Mouse (Mus musculus): ENCODE data around the gene Zfp36l1. TPM values are rescaled to one million over a fixed set of nuclear protein-coding genes. Genes with fewer than 3 reads are reported as not detected.

Gene Zfp36l1
- polyA plus RNA-seq, 1 experiment: 251 TPM

GRCm38 (mm10) chr12:80103089-80103488 lies 9.7 kb downstream of the Zfp36l1 start:
- Histone ChIP-seq H3K36me3 (ENCODE audit: control insufficient read depth, insufficient read depth, low read length) (peaks cover 7% of the 10 kb centered on the region), H3K4me1 (ENCODE audit: control insufficient read depth, insufficient read depth, insufficient read length) (peaks cover 2% of the 10 kb centered on the region; the same call in 1 of the 2 replicates), H3K4me3 (ENCODE audit: extremely low read depth, insufficient read depth, insufficient read length) (no peak overlapping the region), H3K27me3 (ENCODE audit: control insufficient read depth, insufficient read depth, low read length) (no peaks in the 10 kb centered on the region), H3K27ac (ENCODE audit: insufficient read depth, low read length) (no peak overlapping the region)
- no peak for DNase-seq (ENCODE audit: low read depth in 1 of 2, low spot score in 2 of 2)
- 95% methylated on average over 4 of the region's 4 CpGs for WGBS
- no peak for TF ChIP-seq CTCF (IDR thresholded peaks at IDR 0.05; ENCODE audit: extremely low read depth, insufficient read depth, insufficient read length, insufficient replicate concordance)
- no peak for TF ChIP-seq POLR2A (IDR thresholded peaks at IDR 0.05; ENCODE audit: low read depth, low read length)

- H3K4me1 ChIP-seq (ENCODE audit: control insufficient read depth, insufficient read depth, insufficient read length): no peaks in the 10 kb centered on the region; the same call in 1 of the 2 replicates
- no peak for DNase-seq (ENCODE audit: low read depth in 1 of 2, low spot score in 2 of 2)
- no peak overlapping the region for H3K27ac ChIP-seq (ENCODE audit: insufficient read depth, low read length)
- no peak for TF ChIP-seq POLR2A (IDR thresholded peaks at IDR 0.05; ENCODE audit: low read depth, low read length)
- TF ChIP-seq CTCF (IDR thresholded peaks at IDR 0.05; ENCODE audit: extremely low read depth, insufficient read depth, insufficient read length, insufficient replicate concordance): no peak
- H3K4me3 ChIP-seq (ENCODE audit: extremely low read depth, insufficient read depth, insufficient read length): no peak overlapping the region
- H3K27me3 ChIP-seq (ENCODE audit: control insufficient read depth, insufficient read depth, low read length): no peaks in the 10 kb centered on the region
- WGBS: 90% methylated on average over 1 of the region's 1 CpGs
- H3K36me3 ChIP-seq (ENCODE audit: control insufficient read depth, insufficient read depth, low read length): no peaks in the 10 kb centered on the region
These were observed 14.0 kb downstream of the Zfp36l1 start for GRCm38 (mm10) chr12:80098825-80099224.

DNA sequence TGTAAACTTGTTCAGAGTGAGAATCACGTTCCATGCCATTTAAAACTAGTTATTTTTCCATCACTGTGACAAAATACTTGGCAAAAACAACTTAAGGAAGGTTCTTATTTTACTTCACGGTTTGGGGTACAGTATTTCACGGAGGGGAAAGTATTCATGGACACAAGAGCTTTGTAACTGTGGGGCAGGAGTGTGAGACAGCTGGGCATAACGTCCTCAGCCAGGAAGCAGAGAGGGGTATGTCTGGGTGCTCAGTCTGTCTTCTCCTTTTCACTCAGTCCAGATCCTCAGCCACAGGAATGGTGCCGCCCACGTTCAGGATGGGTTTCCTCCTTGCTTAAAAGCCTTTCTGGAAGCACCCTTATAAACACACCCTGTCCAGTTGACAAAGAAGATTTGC lies 16.1 kb downstream of the Zfp36l1 start:
- WGBS: 77% methylated on average over 6 of the region's 6 CpGs
- no peak for DNase-seq (ENCODE audit: low read depth in 1 of 2, low spot score in 2 of 2)
- Histone ChIP-seq H3K4me3 (ENCODE audit: extremely low read depth, insufficient read depth, insufficient read length) (no peak overlapping the region), H3K27me3 (ENCODE audit: control insufficient read depth, insufficient read depth, low read length) (no peaks in the 10 kb centered on the region), H3K27ac (ENCODE audit: insufficient read depth, low read length) (no peak overlapping the region), H3K36me3 (ENCODE audit: control insufficient read depth, insufficient read depth, low read length) (no peaks in the 10 kb centered on the region), H3K4me1 (ENCODE audit: control insufficient read depth, insufficient read depth, insufficient read length) (no peaks in the 10 kb centered on the region; the same call in 1 of the 2 replicates)
- TF ChIP-seq POLR2A (IDR thresholded peaks at IDR 0.05; ENCODE audit: low read depth, low read length) (no peak), CTCF (IDR thresholded peaks at IDR 0.05; ENCODE audit: extremely low read depth, insufficient read depth, insufficient read length, insufficient replicate concordance) (no peak)

DNA sequence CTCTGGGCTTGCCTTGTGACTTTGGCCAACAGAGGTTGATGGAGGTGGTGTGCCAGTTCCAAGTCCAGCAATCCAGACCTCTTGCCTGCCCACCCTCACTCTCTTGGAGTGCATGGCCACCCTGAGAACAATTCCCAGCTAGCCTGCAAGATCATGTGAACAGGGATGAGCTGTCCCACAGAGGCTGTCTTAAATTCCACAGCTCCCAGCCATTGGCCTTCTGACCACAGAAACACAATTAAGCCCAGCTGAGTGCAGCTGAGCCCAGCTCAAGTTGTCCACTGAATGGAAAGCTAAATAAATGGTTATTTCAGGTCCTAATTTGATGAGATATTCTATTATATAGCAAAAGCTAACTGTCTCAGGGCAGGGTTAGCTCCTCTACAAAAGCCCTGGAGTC lies 20.0 kb downstream of the Zfp36l1 start:
- H3K36me3 ChIP-seq (ENCODE audit: control insufficient read depth, insufficient read depth, low read length): no peaks in the 10 kb centered on the region
- no peak overlapping the region for H3K27ac ChIP-seq (ENCODE audit: insufficient read depth, low read length)
- TF ChIP-seq CTCF (IDR thresholded peaks at IDR 0.05; ENCODE audit: extremely low read depth, insufficient read depth, insufficient read length, insufficient replicate concordance) (no peak), POLR2A (IDR thresholded peaks at IDR 0.05; ENCODE audit: low read depth, low read length) (no peak)
- no peak for DNase-seq (ENCODE audit: low read depth in 1 of 2, low spot score in 2 of 2)
- no peak overlapping the region for H3K4me3 ChIP-seq (ENCODE audit: extremely low read depth, insufficient read depth, insufficient read length)
- H3K4me1 ChIP-seq (ENCODE audit: control insufficient read depth, insufficient read depth, insufficient read length): peaks cover 7% of the 10 kb centered on the region
- H3K27me3 ChIP-seq (ENCODE audit: control insufficient read depth, insufficient read depth, low read length): no peaks in the 10 kb centered on the region

DNA sequence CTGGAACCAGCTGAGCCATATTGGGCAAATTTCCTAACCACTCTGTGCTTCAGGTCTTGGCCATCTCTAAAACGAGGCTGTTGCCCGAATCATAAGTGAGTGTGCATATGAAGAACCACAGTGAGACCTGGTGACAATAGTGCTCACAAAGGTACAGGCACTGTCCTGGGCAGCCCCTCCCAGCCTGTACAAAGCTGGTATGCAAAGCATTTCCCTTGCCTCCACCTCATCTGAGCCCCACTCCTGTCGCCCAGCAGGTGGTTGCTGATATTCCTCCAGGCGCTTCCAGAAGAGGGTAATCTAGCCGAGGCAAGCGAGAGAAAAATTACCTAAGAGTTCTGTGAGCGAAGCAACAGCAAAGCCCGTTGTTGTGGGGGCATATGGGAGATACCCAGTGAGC lies 21.7 kb downstream of the Zfp36l1 start:
- DNase-seq (ENCODE audit: low read depth in 1 of 2, low spot score in 2 of 2): peak in 1 of 2 experiments; percentile 36
- no peak for TF ChIP-seq CTCF (IDR thresholded peaks at IDR 0.05; ENCODE audit: extremely low read depth, insufficient read depth, insufficient read length, insufficient replicate concordance)
- WGBS: 64% methylated on average over 8 of the region's 8 CpGs
- Histone ChIP-seq H3K36me3 (ENCODE audit: control insufficient read depth, insufficient read depth, low read length) (no peaks in the 10 kb centered on the region), H3K27me3 (ENCODE audit: control insufficient read depth, insufficient read depth, low read length) (no peaks in the 10 kb centered on the region), H3K4me1 (ENCODE audit: control insufficient read depth, insufficient read depth, insufficient read length) (peaks cover 7% of the 10 kb centered on the region), H3K27ac (ENCODE audit: insufficient read depth, low read length) (no peak overlapping the region), H3K4me3 (ENCODE audit: extremely low read depth, insufficient read depth, insufficient read length) (no peak overlapping the region)

GRCm38 (mm10) chr12:80090529-80090928 lies 22.3 kb downstream of the Zfp36l1 start:
- WGBS: 80% methylated on average over 5 of the region's 5 CpGs
- no peak for DNase-seq (ENCODE audit: low read depth in 1 of 2, low spot score in 2 of 2)
- H3K27ac ChIP-seq (ENCODE audit: insufficient read depth, low read length): no peak overlapping the region

GRCm38 (mm10) chr12:80088143-80088542 lies 24.7 kb downstream of the Zfp36l1 start:
- TF ChIP-seq CTCF (IDR thresholded peaks at IDR 0.05; ENCODE audit: extremely low read depth, insufficient read depth, insufficient read length, insufficient replicate concordance): no peak
- no peak for TF ChIP-seq POLR2A (IDR thresholded peaks at IDR 0.05; ENCODE audit: low read depth, low read length)
- Histone ChIP-seq H3K27me3 (ENCODE audit: control insufficient read depth, insufficient read depth, low read length) (no peaks in the 10 kb centered on the region), H3K4me3 (ENCODE audit: extremely low read depth, insufficient read depth, insufficient read length) (no peak overlapping the region), H3K27ac (ENCODE audit: insufficient read depth, low read length) (no peak overlapping the region), H3K36me3 (ENCODE audit: control insufficient read depth, insufficient read depth, low read length) (no peaks in the 10 kb centered on the region), H3K4me1 (ENCODE audit: control insufficient read depth, insufficient read depth, insufficient read length) (peaks cover 7% of the 10 kb centered on the region; the same call in 1 of the 2 replicates)
- no peak for DNase-seq (ENCODE audit: low read depth in 1 of 2, low spot score in 2 of 2)
- WGBS: 83% methylated on average over 4 of the region's 4 CpGs

More at GRCm38 (mm10) chr12:80090529-80090928, 22.3 kb downstream of the Zfp36l1 start:
- Histone ChIP-seq H3K4me3 (ENCODE audit: extremely low read depth, insufficient read depth, insufficient read length) (no peak overlapping the region), H3K27me3 (ENCODE audit: control insufficient read depth, insufficient read depth, low read length) (no peaks in the 10 kb centered on the region), H3K36me3 (ENCODE audit: control insufficient read depth, insufficient read depth, low read length) (no peaks in the 10 kb centered on the region), H3K4me1 (ENCODE audit: control insufficient read depth, insufficient read depth, insufficient read length) (peaks cover 7% of the 10 kb centered on the region)
- no peak for TF ChIP-seq CTCF (IDR thresholded peaks at IDR 0.05; ENCODE audit: extremely low read depth, insufficient read depth, insufficient read length, insufficient replicate concordance)
- TF ChIP-seq POLR2A (IDR thresholded peaks at IDR 0.05; ENCODE audit: low read depth, low read length): no peak

Measured in spleen, adult 2 months (tissue).